Mouse (Mus musculus): Measurements from ENCODE around the gene Kars.
A peak's percentile ranks its signal among the peaks of the same experiment; 100 is the strongest.

Kars gene

DNA sequence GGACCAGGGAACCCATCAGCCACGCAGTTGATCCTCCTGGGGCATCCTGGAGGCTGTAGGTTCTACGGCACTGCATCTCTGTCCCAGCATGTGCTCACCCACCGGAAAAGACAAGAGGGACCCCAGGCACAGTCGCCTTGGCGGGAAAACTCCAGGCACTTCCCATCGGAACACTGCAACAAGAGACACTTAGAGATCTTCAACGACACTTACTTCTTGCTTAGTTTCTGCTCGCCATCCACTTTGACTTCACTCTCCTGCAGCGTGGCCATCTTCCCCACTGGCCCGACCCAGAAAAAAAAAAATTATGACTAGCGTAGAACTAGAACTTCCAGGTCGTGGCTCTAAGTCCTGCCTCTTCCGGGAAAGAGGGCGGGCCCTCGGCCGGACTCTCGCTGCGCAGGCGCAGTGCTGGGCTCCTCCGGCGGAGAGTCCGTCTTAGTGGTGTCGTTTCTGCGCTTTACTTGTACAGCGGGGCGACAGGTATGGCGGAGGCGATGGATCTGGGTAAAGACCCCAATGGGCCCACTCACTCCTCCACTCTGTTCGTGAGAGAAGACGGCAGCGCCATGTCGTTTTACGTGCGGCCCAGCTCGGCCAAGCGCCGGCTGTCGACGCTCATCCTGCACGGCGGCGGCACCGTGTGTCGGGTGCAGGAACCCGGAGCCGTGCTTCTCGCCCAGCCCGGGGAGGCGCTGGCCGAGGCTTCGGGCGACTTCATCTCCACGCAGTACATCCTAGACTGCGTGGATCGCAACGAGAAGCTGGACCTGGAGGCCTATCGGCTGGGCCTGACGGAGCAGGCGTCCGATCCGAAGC lies at the start of gene Kars, which contains the start of gene Terf2ip:
Gene Kars, minus strand, starts transcription at position 327 of the 819 bp plus-strand sequence.
Gene Terf2ip, plus strand, starts transcription at position 402 of the 819 bp plus-strand sequence.
- peak; percentile 85 to 88 for DNase-seq (ENCODE audit: low spot score in 2 of 2)

DNA sequence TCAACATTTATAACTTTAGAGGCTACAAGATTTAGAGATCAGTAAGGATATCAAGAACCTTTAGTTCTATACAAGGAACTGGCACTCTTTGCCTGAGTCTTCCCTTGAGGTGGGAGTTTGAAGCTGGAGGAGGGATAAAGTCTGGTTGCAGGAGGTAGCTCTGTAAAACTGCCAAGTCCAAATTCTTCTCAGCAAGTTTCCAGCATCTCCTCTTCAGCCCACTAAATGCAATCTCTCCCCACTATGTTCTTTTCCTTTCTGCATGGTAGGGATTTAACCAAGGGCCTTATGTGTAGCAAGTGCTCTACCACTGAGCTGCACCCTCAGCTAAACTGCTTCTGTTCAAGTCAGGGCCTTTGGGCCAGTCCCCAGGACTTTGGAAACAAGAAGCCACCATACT lies 43.3 kb upstream of the Kars start:
- DNase-seq (ENCODE audit: low spot score in 2 of 2), result no peak

DNA sequence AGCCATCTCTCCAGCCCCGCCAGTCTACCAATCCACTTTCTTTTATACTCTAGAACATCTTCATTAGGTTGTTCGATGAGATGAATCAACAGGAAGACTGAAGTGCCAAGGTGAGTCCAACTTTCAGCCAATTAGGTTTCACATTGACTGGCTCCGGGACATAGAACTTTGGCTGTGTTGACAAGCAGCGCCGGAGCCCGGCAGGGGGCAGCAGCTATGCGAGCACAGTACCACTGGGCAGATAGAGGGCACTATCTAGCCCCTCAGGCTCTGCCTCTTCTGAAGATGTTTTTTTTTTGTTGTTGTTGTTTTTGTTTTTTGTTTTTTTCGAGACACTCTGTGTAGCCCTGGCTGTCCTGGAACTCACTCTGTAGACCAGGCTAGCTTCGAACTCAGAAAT lies 40.4 kb upstream of the Kars start:
- no peak for DNase-seq (ENCODE audit: low spot score in 2 of 2)

DNA sequence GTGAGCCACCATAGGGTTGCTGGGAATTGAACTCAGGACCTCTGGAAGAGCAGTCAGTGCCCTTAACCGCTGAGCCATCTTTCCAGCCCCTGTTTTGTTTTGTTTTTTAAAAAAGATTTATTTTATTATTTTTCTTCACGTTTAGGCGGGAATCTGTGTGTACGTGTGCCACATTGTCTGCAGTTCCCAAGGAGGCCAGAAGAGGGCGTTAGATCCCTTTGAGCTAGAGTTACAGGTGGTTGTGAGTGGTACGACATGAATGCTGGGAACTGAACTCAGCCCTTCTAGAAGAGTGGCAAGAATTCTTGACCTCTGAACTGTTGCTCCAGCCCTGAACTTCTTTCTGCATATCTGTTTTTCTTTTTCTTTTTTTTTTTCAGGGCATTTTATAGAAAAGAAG lies 38.9 kb upstream of the Kars start:
- DNase-seq (ENCODE audit: low spot score in 2 of 2), result no peak

DNA sequence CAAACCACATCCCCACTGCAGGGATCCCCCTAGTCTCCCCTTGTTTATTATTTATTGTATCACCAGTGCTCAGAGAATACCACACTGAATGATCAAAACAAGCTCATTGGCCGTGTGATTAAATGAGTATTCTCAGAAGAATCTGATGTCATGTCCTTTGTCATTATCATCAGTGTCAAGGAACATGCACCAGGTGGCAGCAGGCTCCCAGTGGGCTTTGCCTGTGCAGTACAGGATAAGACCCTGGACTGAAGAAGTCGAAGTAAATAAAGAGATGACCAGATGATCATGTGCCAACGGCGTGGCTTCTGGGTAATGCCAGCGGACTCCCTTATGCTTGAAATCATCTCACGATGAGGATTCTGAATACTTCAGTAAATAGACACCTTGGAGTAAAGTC lies 37.2 kb upstream of the Kars start:
- DNase-seq (ENCODE audit: low spot score in 2 of 2), result no peak

DNA sequence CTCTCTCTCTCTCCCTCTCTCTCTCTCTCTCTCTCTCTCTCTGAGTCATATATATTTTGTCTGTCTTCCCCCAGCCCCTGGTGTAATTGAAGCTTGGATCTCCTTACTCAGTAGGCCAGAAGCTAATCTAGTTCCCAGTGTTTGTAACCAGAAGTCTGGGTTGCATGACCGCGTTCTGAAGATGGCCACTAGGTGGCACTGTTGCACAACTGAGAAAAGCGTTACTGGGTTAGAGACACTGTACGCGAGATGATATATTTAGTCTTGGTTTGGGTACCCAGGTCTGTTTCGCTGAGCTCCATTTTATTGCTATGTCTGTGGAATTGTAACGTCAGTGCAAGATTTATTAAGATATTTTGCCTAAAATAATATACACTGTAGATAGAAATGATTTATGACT lies 34.8 kb upstream of the Kars start:
- peak; percentile 37 to 75 for DNase-seq (ENCODE audit: low spot score in 2 of 2)

DNA sequence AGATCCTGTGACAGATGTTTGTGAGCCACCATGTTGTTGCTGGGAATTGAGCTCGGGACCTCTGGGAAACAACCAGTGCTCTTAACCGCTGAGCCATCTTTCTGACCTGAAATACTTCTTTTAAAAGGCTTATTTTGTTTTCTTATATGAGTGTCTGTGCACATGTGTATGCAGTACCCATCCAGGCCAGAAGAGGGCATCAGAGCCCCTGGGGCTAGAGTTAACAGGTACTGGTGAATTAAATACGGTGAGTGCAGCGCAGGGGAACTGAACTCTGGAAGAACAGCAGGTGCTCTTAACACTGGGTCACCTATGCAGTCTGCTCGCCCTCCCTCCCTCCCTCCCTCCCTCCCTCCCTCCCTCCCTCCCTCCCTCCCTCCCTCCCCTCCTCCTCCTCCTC lies 34.1 kb upstream of the Kars start:
- peak in 1 of 2 experiments; percentile 9 for DNase-seq (ENCODE audit: low spot score in 2 of 2)

DNA sequence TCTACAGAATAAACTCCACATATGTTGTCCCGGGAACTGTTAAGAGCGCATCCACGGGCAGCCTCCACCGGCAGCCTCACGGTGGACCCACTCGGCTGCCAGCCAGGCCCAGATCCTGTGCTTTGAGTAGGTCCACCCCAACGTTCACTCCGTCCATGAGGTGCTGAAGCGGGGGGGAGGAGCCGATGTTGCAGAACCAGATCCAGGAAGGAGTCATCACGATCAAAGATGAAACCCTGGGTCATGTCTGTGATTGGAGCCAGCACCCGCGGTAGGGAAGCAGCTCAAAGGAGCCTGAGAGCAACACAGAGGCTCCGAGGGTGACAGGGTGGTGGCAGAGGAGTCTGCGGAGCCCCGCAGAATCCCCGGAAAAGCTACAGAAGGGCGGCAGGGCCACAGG lies 26.4 kb upstream of the Kars start:
- no peak for DNase-seq (ENCODE audit: low spot score in 2 of 2)

DNA sequence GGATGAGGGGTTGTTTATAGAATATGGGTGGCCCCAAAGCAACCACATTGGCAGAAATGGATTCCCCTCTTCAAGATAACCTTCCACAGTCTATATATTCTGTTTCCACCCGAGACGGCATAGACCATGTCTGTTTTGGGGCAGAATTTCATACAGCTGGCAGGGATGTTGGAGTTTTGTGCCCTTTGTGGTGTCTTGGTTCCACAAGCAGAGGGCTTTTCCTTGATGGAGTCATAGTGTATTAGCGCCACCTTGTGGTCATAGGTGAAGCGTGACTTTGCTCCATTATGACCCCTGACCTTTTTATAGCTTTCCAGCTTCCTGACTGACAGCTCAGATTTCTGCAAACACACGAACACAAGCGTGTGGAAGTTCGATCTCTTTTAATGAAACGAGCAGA lies 23.5 kb upstream of the Kars start:
- peak in 1 of 2 experiments; percentile 34 for DNase-seq (ENCODE audit: low spot score in 2 of 2)

DNA sequence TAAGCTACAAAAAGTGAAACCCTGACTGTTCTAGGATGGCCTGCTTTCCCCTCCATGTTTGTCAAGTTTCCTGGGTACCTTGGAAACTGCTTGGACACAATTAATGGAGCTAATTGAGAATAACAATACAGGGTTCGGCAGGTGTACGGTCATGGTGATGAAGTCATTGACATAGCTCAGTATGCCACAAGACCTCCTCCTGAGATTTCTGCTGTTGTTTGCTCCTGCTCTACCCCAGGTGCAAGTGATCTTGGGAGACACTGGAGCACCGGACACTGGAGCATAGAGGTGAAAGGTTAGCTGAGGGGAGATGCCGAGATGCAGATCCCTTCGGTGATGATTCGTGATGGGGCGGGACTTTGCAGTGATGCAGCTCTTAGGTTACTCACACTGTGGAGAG lies 21.9 kb upstream of the Kars start:
- no peak for DNase-seq (ENCODE audit: low spot score in 2 of 2)

DNA sequence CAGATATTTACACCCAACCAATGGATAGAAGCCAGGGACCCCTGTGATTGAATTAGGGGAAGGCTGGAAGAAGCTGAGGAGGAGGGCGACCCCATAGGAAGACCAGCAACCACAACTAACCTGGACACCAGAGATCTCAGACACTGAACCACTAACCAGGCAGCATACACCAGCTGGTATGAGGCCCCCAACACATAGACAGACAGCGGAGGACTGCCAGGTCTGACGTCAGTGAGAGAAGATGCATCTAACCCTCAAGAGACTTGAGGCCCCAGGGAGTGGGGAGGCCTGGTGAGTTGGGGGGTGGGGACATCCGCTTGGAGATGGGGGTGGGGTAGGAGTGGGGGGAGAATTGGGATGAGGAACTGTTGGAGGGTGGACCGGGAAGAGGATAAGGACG lies 19.5 kb upstream of the Kars start:
- no peak for DNase-seq (ENCODE audit: low spot score in 2 of 2)

DNA sequence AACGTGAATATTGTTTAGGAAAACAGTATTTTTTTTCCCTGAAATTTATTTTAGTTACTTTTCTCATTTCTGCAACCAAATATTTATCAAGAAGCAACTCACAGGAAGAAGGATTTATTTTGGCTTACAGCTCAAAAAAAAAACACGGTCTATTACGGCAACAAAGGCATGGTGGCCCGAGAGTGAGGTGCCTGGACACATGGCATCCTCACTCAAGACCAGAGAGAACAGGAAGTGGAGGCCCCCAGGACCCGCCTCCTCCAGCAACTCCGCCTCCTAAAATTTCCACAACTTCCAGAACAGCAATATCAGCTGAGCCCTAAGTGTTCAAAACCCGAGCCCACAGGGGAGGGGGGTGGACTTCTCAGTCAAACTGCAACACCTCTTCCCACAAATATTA lies 18.3 kb upstream of the Kars start:
- no peak for DNase-seq (ENCODE audit: low spot score in 2 of 2)

DNA sequence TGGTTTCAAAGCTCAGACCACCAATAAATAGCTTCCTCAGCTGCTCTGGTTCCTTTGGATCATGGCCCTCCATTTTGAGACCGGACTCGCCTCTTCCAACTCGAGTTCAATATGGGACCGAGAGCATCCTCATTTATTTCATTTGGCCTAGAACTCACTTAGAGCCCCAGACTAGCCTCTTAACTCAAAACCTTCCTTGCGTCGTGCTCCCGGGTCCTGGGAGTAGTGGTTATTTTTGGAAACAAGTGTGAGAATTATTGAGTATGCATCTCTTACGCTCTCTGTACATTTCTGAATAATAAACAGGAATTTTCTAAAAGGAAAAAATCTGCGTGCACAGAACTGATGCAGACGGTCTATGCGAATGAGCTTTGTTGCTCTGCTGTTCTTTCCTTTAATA lies 3.8 kb upstream of the Kars start, which contains the start of gene Gm6793:
Gene Gm6793, minus strand, starts transcription at position 101 of the 400 bp plus-strand sequence.
- no peak for DNase-seq (ENCODE audit: low spot score in 2 of 2)

DNA sequence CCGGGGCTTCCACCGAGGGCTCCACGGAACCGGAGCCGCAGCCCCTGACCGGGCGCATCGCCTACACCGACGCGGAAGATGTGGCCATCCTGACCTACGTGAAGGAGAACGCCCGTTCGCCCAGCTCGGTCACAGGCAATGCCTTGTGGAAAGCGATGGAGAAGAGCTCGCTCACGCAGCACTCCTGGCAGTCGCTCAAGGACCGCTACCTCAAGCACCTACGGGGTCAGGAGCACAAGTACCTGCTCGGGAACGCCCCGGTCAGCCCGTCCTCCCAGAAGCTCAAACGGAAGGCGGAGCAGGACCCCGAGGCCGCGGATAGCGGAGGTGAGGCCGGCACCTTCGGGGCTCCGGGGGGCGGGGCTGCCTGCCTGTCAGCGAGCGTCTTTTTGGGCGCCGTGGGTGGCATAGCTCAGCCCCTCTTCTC lies 706 bp upstream of the Kars start:
- peak; percentile 42 to 44 for DNase-seq (ENCODE audit: low spot score in 2 of 2)

DNA sequence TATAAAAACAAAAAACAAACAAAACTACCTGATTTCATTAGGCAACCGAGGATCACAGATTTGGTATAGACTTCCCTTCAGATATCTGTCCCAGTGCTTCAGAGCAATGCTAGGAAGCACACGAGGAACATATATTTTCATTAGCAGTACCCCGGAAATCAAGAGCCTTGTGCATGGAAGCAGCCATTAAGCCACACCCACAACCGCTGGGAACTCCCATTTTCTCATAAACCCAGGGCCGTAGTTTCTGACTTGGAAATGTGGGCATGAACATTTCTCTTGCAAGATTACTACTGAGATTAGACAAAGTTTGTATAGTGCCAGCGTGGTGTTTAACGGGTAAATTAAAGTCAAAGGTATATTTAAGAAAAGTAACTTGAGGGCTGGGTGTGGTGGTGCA lies 1.6 kb downstream of the Kars start:
- no peak for DNase-seq (ENCODE audit: low spot score in 2 of 2)

DNA sequence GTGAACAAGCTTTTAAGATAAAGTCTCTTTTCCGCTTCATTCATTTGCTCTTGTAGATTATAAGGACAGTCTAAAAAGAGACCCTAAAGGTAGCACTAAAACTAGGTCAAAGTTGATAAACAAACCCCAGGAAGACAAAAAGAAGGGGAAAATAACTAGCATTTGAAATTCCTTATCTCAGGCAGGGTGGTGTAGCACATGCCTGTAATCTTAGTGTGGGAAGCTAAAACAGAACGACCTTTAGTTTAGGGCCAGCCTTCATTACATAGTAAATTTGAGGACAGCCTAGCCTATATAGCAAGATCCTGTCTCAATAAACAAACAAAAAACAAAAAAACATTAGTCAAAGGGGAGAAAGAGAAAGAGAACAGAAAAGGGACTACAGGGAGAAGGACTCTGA lies 3.5 kb downstream of the Kars start:
- DNase-seq (ENCODE audit: low spot score in 2 of 2), result no peak

DNA sequence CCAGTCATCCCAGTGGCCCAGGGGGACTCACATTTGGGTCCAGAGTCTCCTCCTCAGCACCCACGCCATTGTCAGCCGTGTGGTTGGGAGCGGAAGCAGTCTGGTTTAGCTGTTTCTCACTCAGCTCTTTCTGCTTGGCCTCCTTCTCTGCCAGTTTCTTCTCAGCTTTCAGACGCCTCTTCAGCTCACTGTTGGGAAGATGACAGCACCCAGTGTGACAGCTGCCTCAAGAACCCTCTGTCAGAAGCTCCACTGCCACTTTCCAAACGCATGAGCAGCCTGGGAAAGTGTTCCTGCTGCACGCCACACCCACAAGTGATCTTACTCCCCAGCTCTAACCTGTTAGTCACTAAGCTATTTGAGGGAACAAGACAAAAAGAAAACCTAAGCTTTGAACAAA lies 5.5 kb downstream of the Kars start:
- no peak for DNase-seq (ENCODE audit: low spot score in 2 of 2)

DNA sequence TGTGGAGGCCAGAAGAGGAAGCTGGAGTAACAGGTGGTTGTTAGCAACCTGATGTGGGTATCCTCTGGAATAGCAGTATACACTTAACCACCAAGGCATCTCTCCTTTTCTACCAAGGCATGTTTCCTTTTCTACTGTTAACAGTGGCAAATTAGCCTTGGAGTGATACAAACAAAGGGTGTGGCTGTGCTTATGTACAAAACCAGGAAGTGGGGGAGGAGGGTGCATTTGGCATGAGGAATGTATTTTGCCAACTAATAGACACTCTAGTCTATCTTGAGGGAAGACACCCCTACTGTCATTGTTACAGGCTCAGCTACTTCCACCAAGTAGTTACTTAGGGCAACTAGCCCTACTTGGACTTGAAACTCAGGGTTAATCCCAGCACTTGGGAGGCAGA lies 6.4 kb downstream of the Kars start:
- DNase-seq (ENCODE audit: low spot score in 2 of 2), result no peak

DNA sequence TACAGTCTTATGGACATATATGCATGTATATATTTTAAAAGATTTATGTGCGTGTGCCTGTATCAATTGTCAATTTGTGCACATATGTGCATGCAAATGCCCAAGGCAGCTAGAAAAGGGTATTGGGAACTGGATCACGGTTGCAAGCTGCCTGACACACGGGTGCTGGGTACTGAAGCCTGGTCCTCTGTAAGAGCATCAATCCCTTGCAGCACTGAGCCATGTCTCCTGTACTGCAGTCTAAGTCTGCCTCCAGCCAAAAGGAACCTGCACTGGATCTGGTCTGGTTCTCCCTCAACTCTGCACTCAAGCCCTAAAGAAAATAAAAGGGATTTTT lies 18.5 kb downstream of the Kars start:
- DNase-seq (ENCODE audit: low spot score in 2 of 2), result no peak

DNA sequence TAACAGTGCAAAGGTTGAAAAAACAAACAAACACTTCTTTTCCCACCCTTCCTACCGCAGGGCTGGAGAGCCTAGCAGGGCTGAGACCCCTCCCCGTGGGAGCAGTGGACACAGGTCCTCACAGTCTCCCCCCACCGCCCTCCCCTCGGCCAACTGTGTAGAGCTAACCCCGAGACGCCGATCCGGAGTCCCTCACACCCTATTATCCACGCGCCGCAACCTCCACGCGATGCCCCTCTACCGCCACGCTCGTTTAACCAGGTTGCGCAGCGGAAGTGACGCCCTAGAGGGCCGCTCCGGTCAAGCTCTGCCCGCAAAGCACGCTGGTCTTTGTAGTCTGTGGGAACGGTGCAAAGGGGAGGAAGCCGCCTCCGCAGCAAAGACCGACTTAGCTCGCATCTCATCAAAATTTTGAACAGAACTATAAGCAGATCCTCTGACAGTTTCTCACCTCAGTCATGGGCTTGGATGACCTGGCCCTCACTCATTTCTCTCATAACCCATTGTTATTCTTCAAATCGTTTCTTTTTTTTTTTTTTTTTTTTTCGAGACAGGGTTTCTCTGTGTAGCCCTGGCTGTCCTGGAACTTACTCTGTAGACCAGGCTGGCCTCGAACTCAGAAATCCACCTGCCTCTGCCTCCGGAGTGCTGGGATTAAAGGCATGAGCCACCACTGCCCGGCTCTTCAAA lies 19.0 kb downstream of the Kars start, which contains the start of gene Adat1:
Gene Adat1, minus strand, starts transcription at position 290 of the 690 bp plus-strand sequence.
- peak; percentile 77 to 82 for DNase-seq (ENCODE audit: low spot score in 2 of 2)

DNA sequence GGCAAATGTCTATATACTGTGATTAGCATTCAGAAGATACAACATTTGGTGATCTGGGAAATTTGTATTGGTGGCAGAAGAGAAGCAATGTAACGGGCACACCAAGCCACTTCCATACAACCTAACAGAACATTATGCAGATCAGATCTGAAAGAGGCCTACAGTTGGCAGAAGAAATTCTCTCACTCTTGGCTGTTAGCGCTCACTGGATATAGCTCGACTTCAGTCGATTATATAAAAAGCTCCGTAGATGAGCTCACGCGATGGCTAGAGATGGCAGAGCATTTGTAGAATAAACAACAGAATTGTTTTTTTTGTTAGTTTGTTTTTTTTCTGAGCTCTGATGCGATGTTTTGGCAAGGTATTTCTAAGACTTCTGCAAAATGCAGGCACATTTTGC lies 19.8 kb downstream of the Kars start:
- no peak for DNase-seq (ENCODE audit: low spot score in 2 of 2)

DNA sequence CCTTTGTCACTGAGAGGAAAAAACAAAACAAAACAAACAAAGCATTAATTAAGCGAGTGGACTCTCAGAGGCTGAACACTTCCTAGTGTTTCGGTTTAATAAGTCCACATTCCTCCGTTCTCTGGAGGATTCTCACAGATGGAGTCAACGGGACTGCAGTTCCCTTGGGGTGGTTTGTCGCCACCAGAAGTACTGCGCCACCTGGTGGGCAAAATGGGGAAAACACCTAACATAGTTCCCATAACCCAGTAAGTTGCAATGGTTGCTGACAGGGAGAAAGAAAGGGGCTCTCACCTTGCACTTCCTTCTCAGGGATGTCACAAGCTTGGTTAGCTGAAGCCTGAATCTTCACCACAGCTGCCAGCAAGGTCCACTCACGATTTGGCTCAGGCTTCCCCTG lies 21.2 kb downstream of the Kars start:
- DNase-seq (ENCODE audit: low spot score in 2 of 2), result peak; percentile 51 to 79

DNA sequence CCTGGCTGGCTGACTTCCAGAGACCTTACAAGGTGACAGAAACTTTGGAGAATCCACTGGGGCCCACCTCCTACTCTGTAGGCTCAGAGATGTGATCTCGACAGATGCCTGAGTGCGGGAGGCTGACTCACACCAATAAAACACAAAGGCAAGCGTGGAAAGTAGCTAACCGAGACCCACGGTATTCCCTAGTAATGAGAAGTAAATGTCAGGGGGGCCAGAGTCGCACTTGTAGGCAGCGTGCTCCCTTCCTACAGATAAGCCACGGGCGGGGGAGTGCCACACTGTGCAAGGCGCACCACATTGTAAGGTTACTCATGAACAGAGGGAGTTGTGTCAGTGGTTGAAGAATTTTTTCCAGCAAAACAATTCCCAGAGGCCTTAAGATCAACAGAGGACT lies 26.6 kb downstream of the Kars start:
- DNase-seq (ENCODE audit: low spot score in 2 of 2), result no peak
